Mouse (Mus musculus) left cerebral cortex, postnatal 10 days (tissue): ENCODE measurements around the gene Ngfr. TPM values are rescaled to one million over a fixed set of nuclear protein-coding genes. Genes with fewer than 3 reads are reported as not detected.

Experiments
- DNase-seq, 2 experiments: peaks; one replicate each; pipeline ENCODE4 v3.0.0; 2021 to 2022; ENCODE audit warnings: low spot score in 2 of 2, mixed read lengths in 1 of 2; ENCODE audit errors: extremely low spot score in 1 of 2
- intact Hi-C: fragments of 180-260 bp; cut with DNase I; formaldehyde crosslinking; loops from one replicate; pipeline ENCODE4 v1.15.1; 2025
- total RNA-seq, 2 experiments: library from RNA; stranded (reverse); gene quantifications; 2 replicates each; pipeline ENCODE4 v1.2.3; 2021

Ngfr gene
- total RNA-seq, 2 experiments from 2014 or later = 1.9 to 2.1 TPM

GRCm38 (mm10) chr11:95538378-95539104 is 49.0 kb downstream of the Ngfr start:
- intact Hi-C loops = no loop called here
- DNase-seq = peak in 1 of 2 experiments; percentile 48

- intact Hi-C loops = loop anchor here (1.0 to 2.0 kb wide), 2 partner anchors 53 to 116 kb away; partner anchors contain the start of gene Ngfr
- DNase-seq = peak; percentile 77 to 91
These were observed 53.9 kb downstream of the Ngfr start for GRCm38 (mm10) chr11:95533484-95534160.

GRCm38 (mm10) chr11:95532353-95533072 is 55.0 kb downstream of the Ngfr start:
- intact Hi-C loops = loop anchor here (1.0 kb wide), 1 partner anchor 117 kb away; no protein-coding TSS in a partner anchor
- DNase-seq = no peak

- intact Hi-C loops = loop anchor here (10.0 kb wide), 1 partner anchor 213 kb away; the partner anchor contains the start of gene Kat7
These were observed 59.3 kb downstream of the Ngfr start for GRCm38 (mm10) chr11:95528231-95528630.

GRCm38 (mm10) chr11:95527307-95527706 is 60.2 kb downstream of the Ngfr start:
- no peak for DNase-seq
- intact Hi-C loops = loop anchor here (10.0 kb wide), 1 partner anchor 213 kb away; the partner anchor contains the start of gene Kat7

More at GRCm38 (mm10) chr11:95528231-95528630, 59.3 kb downstream of the Ngfr start:
- DNase-seq = no peak

- intact Hi-C loops = loop anchor here (1.0 to 10.0 kb wide), 5 partner anchors 123 to 404 kb away; partner anchors contain the start of genes Kat7 and Slc35b1
- DNase-seq = peak; percentile 77 to 80
These were observed 66.0 kb downstream of the Ngfr start for GRCm38 (mm10) chr11:95521563-95521962.

GRCm38 (mm10) chr11:95520456-95521072 is 67.0 kb downstream of the Ngfr start:
- DNase-seq = peak; percentile 80 to 91
- intact Hi-C loops = loop anchor here (1.0 to 10.0 kb wide), 5 partner anchors 122 to 403 kb away; partner anchors contain the start of genes Kat7 and Slc35b1

GRCm38 (mm10) chr11:95519996-95520395 is 67.5 kb downstream of the Ngfr start:
- no peak for DNase-seq
- intact Hi-C loops = loop anchor here (2.0 to 10.0 kb wide), 4 partner anchors 121 to 403 kb away; partner anchors contain the start of gene Kat7

GRCm38 (mm10) chr11:95519299-95519698 is 68.2 kb downstream of the Ngfr start:
- no peak for DNase-seq
- intact Hi-C loops = no loop called here

Other genes with a start within 250 kb of the Ngfr start
- gene Slc35b1, start 203.0 kb downstream of the Ngfr start, total RNA-seq = 10 to 100 TPM; 78.8 to 79.4 TPM
- 100 to 1,000 TPM; 140 to 143 TPM for gene Spop, start 173.7 kb downstream of the Ngfr start, total RNA-seq
- gene Nxph3, start 73.2 kb downstream of the Ngfr start, total RNA-seq = 10 to 100 TPM; 35.6 to 41.7 TPM
- 100 to 1,000 TPM in 1 of 2 experiments, 10 to 100 TPM in 1; 88.3 to 104 TPM for gene Phb, start 79.2 kb upstream of the Ngfr start, total RNA-seq
- gene Zfp652, start 124.9 kb upstream of the Ngfr start, total RNA-seq = 10 to 100 TPM; 39.9 to 40.8 TPM
- gene B130006D01Rik, start 135.9 kb upstream of the Ngfr start, total RNA-seq = 1 to 10 TPM; 1.1 to 1.3 TPM
- gene Phospho1, start 236.8 kb upstream of the Ngfr start, total RNA-seq = 10 to 100 TPM; 15.4 TPM
- gene Gngt2, start 249.5 kb upstream of the Ngfr start, total RNA-seq = 1 to 10 TPM in 1 of 2 experiments, under 1 TPM in 1; 0.79 to 2.3 TPM